Mouse (Mus musculus): Measurements from ENCODE around the gene Psmd5.
"Not testable (repeated sequence)": the region's sequence is repeated elsewhere in the genome, so short reads cannot be mapped to it uniquely, and the experiment has no call there.

The Psmd5 gene

GRCm38 (mm10) chr2:34896821-34897460, 22.2 kb upstream of the Psmd5 start:
- no peak for DNase-seq (ENCODE audit: low read depth)

GRCm38 (mm10) chr2:34895503-34896113, 20.8 kb upstream of the Psmd5 start:
- DNase-seq (ENCODE audit: low read depth): no peak

DNA sequence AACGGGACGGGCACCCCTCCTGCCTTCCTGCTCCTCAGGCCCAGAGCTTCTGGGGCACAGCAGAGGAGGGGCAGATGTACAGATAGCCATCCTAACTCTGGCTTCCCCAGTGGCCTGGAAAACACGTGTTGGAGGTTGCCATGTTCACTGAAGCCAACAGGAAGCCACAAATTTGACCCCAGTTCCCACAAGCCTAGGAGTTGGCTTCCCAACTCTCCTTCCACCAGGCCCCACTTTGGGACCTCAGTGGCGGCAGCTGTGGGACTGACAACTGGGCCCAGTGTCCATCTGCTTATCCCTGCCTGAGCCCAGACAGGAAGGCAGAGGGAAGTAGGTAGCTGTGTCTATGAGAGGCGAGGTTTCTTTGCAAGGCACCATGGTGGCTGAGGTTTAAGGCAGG, 19.2 kb upstream of the Psmd5 start:
- DNase-seq (ENCODE audit: low read depth): no peak

- no peak for DNase-seq (ENCODE audit: low read depth)
These were observed 9.4 kb upstream of the Psmd5 start for GRCm38 (mm10) chr2:34884186-34884585.

DNA sequence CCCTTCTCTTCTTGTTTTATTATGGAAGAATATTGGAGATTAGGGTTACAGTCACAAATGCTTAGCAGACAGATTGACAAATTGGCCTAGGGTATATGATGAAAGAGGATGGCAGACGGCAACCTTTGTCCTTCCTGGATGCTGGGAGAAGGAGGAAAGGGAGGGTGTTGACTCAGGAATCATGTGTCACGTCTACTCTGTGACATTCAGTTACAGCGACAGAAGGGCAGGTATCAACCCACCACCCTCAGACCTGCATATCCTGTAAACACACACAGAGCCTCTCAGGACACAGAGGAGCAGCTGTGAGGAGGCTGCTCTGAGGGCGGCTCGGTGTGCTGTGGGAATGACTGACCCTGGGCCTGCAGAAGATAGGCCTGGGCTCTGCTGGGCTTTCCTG, 8.4 kb upstream of the Psmd5 start:
- DNase-seq (ENCODE audit: low read depth): no peak

DNA sequence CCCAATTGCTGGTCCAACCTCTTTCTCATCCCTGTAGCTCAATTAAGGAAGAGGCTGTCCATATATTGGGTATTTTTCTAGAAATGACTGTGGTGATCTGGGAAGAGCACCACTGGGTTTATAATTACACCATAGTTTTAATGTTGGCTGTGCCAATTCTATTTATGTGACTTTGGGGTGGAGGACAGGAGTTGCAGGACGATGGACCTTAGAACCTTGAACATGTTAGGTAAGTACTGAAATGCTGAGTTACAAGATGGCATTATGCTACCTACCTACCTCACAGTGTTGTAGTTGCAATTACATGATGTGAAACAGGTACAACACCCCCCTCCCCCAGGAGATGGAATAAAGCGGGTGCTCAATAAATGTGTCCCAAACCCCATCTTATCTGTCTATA, 8.0 kb upstream of the Psmd5 start:
- no peak for DNase-seq (ENCODE audit: low read depth)

GRCm38 (mm10) chr2:34880054-34880453, 5.3 kb upstream of the Psmd5 start:
- DNase-seq (ENCODE audit: low read depth): no peak

- no peak for DNase-seq (ENCODE audit: low read depth)
These were observed 497 bp downstream of the Psmd5 start, which contains the start of gene Cutal for GRCm38 (mm10) chr2:34874271-34874670. Cutal (plus strand) TSS chr2:34874396.

DNA sequence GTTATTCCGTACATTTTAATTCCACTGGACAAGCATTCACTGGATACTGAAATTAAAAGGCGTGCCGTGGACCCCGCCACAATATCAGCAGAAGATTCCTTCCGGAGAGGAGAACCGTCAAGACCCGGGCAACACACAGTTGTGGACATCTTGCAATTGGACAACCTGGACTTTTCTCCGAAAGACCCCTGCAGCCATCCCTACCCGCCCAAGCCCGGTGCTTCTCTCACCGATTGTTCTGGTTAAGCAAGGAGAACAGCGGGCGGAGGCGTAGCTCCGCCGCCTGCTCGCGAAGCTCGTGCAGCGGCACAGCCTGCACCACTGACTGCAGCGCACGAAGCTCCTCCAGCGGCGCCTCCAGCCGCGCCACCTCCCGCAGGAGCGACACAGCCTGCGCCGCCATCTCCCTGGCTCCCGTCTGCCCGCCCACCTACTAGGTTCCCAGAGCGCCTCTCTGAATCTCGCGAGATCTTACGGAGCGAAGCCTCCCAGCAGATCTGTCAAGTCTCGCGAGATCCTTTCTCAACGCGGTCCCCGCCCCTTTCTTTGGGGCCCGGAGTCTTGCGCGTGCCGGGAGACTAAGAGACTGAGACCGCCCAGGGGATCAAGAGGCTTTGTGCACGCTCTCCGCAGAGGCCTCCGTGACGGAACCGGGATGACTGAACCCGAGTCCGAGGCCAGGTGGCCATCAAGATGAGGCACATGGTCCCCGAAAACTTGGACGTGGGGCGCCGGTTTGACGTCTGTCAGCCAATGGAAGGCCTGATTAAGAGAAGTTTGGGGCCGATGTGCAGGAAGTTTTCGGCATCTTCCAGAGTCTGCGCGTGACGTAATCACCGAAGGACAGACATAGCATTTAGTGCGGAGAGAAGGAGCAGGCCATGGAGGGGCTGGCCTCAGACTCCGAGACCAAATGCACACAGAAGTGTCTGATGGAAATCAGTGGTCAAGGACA, 4.0 kb downstream of the Psmd5 start:
- peak; percentile 100 for DNase-seq (ENCODE audit: low read depth)

GRCm38 (mm10) chr2:34869680-34870079, 5.1 kb downstream of the Psmd5 start:
- DNase-seq (ENCODE audit: low read depth): peak; percentile 37

DNA sequence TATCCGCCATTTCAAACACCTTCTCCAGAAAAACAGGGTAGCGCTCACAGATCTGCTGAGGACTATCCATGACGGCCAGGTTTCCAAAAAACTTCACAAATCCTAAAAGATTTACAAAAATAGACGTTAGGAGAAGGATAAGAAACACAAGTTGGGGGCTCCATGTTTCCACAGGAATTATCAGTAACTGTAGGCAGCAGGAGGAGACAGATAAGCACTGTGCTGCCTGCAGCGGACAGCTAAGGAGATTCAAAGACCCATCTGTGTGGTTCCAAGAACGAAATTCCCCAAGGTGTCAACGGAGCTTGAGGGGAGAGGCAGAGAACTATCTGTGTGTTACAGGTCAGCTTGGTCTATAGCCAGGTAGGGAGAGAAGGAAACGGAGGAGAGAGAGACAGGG, 17.0 kb downstream of the Psmd5 start:
- no peak for DNase-seq (ENCODE audit: low read depth)

- no peak for DNase-seq (ENCODE audit: low read depth)
These were observed 19.5 kb downstream of the Psmd5 start for GRCm38 (mm10) chr2:34855265-34855664.

DNA sequence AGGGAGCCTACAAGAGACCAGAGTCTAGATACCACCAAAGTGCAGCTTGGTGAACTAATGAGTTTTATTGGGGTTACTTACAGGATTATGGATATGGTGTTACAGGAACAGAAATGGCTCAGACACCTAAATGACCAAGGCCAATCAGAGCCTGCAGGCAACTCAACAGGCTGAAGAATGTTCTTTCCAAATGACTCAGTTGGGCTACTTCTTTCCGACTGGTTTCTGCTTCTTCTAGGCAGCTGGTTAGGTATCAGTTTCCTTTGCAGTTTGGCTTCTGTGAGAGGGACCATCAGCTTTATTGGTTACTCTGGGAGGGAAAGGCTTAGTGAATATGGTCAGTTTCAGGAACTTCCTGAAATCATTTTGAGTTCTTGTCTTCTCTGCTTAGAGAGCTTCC, 27.1 kb downstream of the Psmd5 start:
- no peak for DNase-seq (ENCODE audit: low read depth)

DNA sequence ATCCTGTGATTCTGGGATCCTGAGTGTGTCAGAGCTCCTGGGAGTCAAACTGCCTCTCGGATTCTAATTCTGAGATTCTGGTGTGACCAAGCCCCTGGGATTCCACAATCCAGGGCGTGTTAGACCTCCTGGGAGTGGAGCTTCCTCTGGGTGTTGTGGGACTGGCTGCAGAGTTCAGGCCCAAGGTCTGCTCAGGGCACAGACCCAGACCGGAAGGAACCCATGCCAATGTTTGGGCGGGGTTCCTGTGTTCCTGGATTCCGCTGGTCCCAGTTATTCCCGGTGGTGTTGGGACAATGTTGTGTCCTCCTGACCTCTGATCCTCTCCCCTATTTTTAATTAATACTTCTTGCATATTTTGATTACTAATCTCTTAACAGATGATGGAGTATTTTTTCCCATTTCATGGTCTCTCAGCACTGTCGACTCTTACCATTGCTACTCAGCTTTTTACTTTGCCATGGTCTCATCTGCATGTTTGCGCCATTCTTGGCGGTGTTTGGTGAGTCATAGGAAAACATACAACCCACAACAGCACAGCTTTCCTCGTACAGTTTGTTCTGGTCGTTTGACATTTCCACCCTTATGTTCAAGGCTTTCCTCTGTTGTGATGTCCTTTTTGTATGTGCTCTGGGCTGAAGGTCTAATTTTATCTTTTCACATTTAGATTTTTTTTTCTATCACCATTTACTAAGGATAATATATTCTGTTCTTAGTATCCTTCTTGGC, 31.4 kb downstream of the Psmd5 start:
- DNase-seq (ENCODE audit: low read depth): no peak

GRCm38 (mm10) chr2:34841706-34842105, 33.1 kb downstream of the Psmd5 start:
- no peak for DNase-seq (ENCODE audit: low read depth)

GRCm38 (mm10) chr2:34840143-34840542, 34.6 kb downstream of the Psmd5 start:
- not testable (repeated sequence) for DNase-seq (ENCODE audit: low read depth)

GRCm38 (mm10) chr2:34835669-34836068, 39.1 kb downstream of the Psmd5 start:
- DNase-seq (ENCODE audit: low read depth): no peak

GRCm38 (mm10) chr2:34833624-34834023, 41.1 kb downstream of the Psmd5 start:
- DNase-seq (ENCODE audit: low read depth): no peak

GRCm38 (mm10) chr2:34832766-34833457, 41.9 kb downstream of the Psmd5 start, which contains the start of gene Gm34653:
Gm34653 (plus strand) TSS chr2:34833007.
- DNase-seq (ENCODE audit: low read depth): not testable (repeated sequence)

DNA sequence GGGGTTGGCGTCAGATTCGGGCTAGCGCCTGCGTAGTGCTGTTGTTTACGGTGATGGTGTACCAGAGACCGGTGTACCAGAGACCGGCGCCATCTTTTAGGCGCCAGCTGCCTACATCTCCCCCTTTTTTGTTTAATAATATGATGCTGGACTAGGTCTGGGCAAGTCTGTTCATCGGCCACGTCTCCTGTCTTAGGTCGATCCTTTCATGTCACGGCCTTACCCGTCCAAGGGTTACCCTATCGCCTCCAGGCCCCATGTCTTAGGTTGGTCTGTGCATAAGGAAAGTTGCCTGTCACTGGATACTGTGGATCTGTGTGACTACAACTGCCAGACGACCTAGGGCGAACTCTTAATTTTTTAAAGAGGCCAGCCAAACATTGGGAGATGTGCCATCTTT, 44.7 kb downstream of the Psmd5 start:
- DNase-seq (ENCODE audit: low read depth): not testable (repeated sequence)

GRCm38 (mm10) chr2:34828026-34828425, 46.7 kb downstream of the Psmd5 start:
- DNase-seq (ENCODE audit: low read depth): no peak
